Mouse (Mus musculus) midbrain, embryonic 11.5 days (tissue): ENCODE data around the gene Brip1. TPM values are rescaled to one million over a fixed set of nuclear protein-coding genes. Genes with fewer than 3 reads are reported as not detected.
A peak's percentile ranks its signal among the peaks of the same experiment; 100 is the strongest.

ENCODE experiments used
- ATAC-seq: fragments of 200-750 bp; cut with Nextera tagmentation; 2 replicates; pipeline ENCODE4 v1.8.0; 2017; ENCODE audit warnings: moderate TSS enrichment, moderate library complexity; ENCODE audit not compliant: low FRiP score
- DNase-seq: peaks from one replicate; pipeline ENCODE4 v3.0.0; 2015; ENCODE audit warnings: low spot score; ENCODE audit errors: missing footprints
- H3K27ac ChIP-seq: fragments of 300-500 bp; sonication (generic); 2 replicates; pipeline ENCODE4 v1.5.1; 2014; ENCODE audit warnings: low read depth, low read length
- H3K27me3 ChIP-seq: fragments of 300-500 bp; sonication (generic); 2 replicates; pipeline ENCODE4 v1.6.1; 2014; ENCODE audit warnings: mild to moderate bottlenecking, low read length, moderate library complexity, mixed read lengths; ENCODE audit not compliant: control insufficient read depth, insufficient read depth
- H3K36me3 ChIP-seq: fragments of 300-500 bp; sonication (generic); 2 replicates; pipeline ENCODE4 v1.6.1; 2014; ENCODE audit warnings: mild to moderate bottlenecking, low read length, moderate library complexity, mixed read lengths; ENCODE audit not compliant: control insufficient read depth, insufficient read depth
- H3K4me1 ChIP-seq: fragments of 300-500 bp; sonication (generic); 2 replicates; pipeline ENCODE4 v1.6.1; 2014; ENCODE audit warnings: low read length; ENCODE audit not compliant: control insufficient read depth, insufficient read depth
- H3K4me2 ChIP-seq: fragments of 300-500 bp; sonication (generic); 2 replicates; pipeline ENCODE4 v1.6.1; 2014; ENCODE audit warnings: mild to moderate bottlenecking, moderate library complexity
- H3K4me3 ChIP-seq: fragments of 300-500 bp; sonication (generic); 2 replicates; pipeline ENCODE4 v1.5.1; 2014; ENCODE audit warnings: low read depth, low read length
- H3K9ac ChIP-seq: fragments of 300-500 bp; sonication (generic); 2 replicates; pipeline ENCODE4 v1.6.1; 2014; ENCODE audit warnings: low read length
- H3K9me3 ChIP-seq: fragments of 300-500 bp; sonication (generic); 2 replicates; pipeline ENCODE4 v1.6.1; 2016; ENCODE audit warnings: low read length; ENCODE audit not compliant: control insufficient read depth
- WGBS: fragments of 180-500 bp; shearing (Covaris S2); extraction: QIAGEN DNeasy Blood & Tissue Kit; methylation state at CpG from one replicate; pipeline ENCODE4 v1.1.7; 2014; 5-methylcytosine and 5-hydroxymethylcytosine counted together
- polyA plus RNA-seq: library from polyadenylated mRNA; unstranded; fragments of >200 nt; fragmentation: Nextera tagmentation; extraction: Ambion mirVana; gene quantifications from 2 replicates; pipeline ENCODE4 v1.2.1, GENCODE M21; 2014

The Brip1 gene
- polyA plus RNA-seq, 1 experiment from 2014 or later: 10.2 TPM

DNA sequence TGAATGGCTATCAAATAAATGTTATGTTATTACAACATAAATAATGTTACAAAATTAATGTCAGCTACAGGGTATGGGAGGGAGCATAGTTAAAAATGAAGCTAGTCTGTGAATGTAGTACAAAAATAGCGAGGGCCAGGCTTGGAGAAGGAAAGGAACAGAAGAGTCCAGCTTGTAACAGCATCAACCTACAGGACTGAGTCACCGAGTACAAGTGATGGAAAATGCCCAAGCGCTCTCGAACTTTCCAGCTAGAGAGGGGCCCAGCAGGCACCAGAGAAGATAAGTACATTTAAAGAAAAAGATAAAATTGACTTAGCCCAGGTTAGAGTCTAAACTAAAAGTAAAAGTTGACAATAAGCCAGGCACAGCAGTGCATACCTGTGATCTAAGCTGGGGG is 116.5 kb downstream of the Brip1 start:
- no peaks in the 10 kb centered on the region for H3K27me3 ChIP-seq
- H3K36me3 ChIP-seq: no peaks in the 10 kb centered on the region
- H3K9me3 ChIP-seq: no peaks in the 10 kb centered on the region
- no peak overlapping the region for H3K9ac ChIP-seq
- WGBS: 91% methylated on average over 4 of the region's 4 CpGs
- H3K4me3 ChIP-seq: no peak overlapping the region
- H3K27ac ChIP-seq: no peak overlapping the region
- H3K4me2 ChIP-seq: no peak overlapping the region
- no peaks in the 10 kb centered on the region for H3K4me1 ChIP-seq
- ATAC-seq (no peak), DNase-seq (no peak)

DNA sequence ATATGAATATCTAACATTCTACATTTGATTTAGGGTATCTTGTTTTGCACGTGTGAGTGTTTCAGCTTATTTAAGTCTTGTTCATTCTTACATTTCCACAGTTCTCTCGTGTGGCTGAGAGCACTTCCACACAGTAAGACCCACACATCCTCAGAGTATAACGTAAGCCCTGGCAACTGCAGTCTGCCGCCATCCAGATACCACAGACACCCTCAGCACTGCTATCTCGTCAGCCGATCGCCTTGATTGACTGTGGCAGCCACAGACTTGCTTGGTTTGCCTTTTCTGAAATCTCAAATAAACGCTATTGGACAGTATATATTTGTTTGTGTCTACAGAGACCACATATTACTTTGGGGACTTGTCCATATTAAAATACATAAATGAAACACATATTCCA is 123.0 kb downstream of the Brip1 start:
- Histone ChIP-seq H3K36me3 (no peaks in the 10 kb centered on the region), H3K4me3 (no peak overlapping the region), H3K27ac (no peak overlapping the region), H3K4me1 (no peaks in the 10 kb centered on the region), H3K27me3 (no peaks in the 10 kb centered on the region), H3K4me2 (no peak overlapping the region), H3K9me3 (no peaks in the 10 kb centered on the region), H3K9ac (no peak overlapping the region)
- 94% methylated on average over 8 of the region's 8 CpGs for WGBS
- no peak for ATAC-seq
- no peak for DNase-seq

DNA sequence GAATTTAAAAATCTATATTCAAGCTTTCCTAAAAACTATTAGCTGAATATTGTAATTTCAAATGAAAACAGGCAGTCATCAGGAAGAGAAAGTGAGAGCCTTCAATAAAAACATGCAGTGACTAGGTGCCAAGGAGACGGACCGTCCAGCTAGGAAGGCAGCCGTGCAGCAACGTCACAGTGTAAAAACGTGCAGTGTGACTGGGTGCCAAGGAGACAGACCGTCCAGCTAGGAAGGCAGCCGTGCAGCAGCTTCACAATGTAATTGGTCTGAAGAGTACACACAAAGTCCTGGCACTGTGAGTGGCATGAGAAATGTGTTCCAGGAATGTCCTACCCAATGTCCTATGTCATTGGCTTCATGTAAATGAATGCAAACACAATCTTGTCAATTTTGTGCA is 124.0 kb downstream of the Brip1 start:
- Histone ChIP-seq H3K4me3 (no peak overlapping the region), H3K9ac (no peak overlapping the region), H3K4me2 (no peak overlapping the region), H3K36me3 (no peaks in the 10 kb centered on the region), H3K27ac (no peak overlapping the region), H3K9me3 (no peaks in the 10 kb centered on the region), H3K27me3 (no peaks in the 10 kb centered on the region), H3K4me1 (no peaks in the 10 kb centered on the region)
- no peak for ATAC-seq
- DNase-seq: no peak
- 92% methylated on average over 7 of the region's 7 CpGs for WGBS

DNA sequence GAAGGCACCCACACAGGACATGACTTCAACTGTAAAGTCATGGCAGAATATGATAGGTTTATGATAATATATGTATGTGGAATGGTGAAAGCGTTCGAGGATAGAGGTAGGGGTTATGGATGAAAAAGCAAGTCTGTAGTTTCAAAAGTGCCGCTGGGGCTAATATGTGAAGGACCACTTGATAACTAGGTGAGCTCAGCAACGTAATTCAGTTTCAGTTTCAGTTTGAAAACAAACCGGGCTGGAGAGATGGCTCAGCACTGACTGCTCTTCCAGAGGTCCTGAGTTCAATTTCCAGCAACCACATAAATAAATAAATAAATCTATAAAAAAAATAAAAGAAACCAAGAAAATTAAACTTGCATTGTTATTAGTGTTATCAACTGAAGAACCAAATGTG is 124.6 kb downstream of the Brip1 start:
- 94% methylated on average over 5 of the region's 5 CpGs for WGBS
- DNase-seq: no peak
- Histone ChIP-seq H3K27me3 (no peaks in the 10 kb centered on the region), H3K27ac (no peak overlapping the region), H3K4me2 (no peak overlapping the region), H3K4me1 (no peaks in the 10 kb centered on the region), H3K36me3 (no peaks in the 10 kb centered on the region), H3K9me3 (no peaks in the 10 kb centered on the region), H3K9ac (no peak overlapping the region), H3K4me3 (no peak overlapping the region)
- ATAC-seq: no peak

DNA sequence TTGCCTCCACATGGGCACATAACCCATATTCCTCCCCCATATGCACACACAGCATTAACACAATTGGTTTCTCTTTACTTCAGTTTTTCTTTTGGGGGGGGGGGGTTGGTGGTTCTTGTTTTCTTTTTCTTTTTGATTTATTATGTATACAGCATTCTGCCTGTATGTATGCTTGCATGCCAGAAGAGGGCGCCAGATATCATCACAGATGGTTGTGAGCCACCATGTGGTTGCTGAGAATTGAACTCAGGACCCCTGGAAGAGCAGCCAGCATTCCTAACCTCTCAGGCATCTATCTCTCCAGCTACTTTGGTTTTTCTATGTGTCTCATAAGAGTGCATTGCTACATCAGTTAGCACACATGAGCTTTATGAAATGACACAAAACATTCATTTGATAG is 125.6 kb downstream of the Brip1 start:
- H3K36me3 ChIP-seq: no peaks in the 10 kb centered on the region
- no peak overlapping the region for H3K27ac ChIP-seq
- H3K4me2 ChIP-seq: no peak overlapping the region
- no peaks in the 10 kb centered on the region for H3K27me3 ChIP-seq
- no peak for DNase-seq
- 72% methylated on average over 1 of the region's 1 CpGs for WGBS
- H3K4me1 ChIP-seq: no peaks in the 10 kb centered on the region
- no peaks in the 10 kb centered on the region for H3K9me3 ChIP-seq
- no peak overlapping the region for H3K4me3 ChIP-seq
- H3K9ac ChIP-seq: no peak overlapping the region
- ATAC-seq: no peak

DNA sequence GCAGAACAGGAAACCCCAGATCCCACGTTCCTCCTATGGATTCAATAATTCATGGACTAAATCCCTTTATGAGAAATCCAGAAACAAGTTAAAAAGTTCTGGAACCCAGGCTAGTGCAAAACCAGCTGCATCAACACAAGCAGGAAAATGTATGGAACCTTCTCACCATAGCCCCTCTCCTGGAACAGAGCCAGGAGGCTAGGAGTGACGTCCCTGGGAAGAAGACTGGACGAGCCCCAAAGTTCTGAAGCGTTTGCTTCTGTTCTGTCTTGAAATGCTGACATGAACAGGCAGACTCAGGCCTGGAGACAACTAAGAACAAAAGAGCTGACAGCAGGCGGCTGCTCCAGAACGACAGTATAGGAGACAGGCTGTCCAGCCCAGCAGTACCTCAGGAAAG is 132.3 kb downstream of the Brip1 start:
- Histone ChIP-seq H3K27me3 (no peaks in the 10 kb centered on the region), H3K9me3 (no peaks in the 10 kb centered on the region), H3K4me2 (no peak overlapping the region), H3K9ac (no peak overlapping the region), H3K36me3 (no peaks in the 10 kb centered on the region), H3K4me3 (no peak overlapping the region), H3K4me1 (no peaks in the 10 kb centered on the region), H3K27ac (no peak overlapping the region)
- WGBS: 74% methylated on average over 6 of the region's 6 CpGs
- DNase-seq (no peak), ATAC-seq (no peak)

GRCm38 (mm10) chr11:86067154-86067553 is 133.8 kb downstream of the Brip1 start:
- no peak overlapping the region for H3K4me3 ChIP-seq
- ATAC-seq: no peak
- H3K36me3 ChIP-seq: no peaks in the 10 kb centered on the region
- DNase-seq: peak; percentile 77
- no peaks in the 10 kb centered on the region for H3K4me1 ChIP-seq
- no peaks in the 10 kb centered on the region for H3K9me3 ChIP-seq
- WGBS: 72% methylated on average over 8 of the region's 8 CpGs
- H3K27ac ChIP-seq: no peak overlapping the region
- H3K27me3 ChIP-seq: no peaks in the 10 kb centered on the region
- H3K4me2 ChIP-seq: no peak overlapping the region
- H3K9ac ChIP-seq: no peak overlapping the region

DNA sequence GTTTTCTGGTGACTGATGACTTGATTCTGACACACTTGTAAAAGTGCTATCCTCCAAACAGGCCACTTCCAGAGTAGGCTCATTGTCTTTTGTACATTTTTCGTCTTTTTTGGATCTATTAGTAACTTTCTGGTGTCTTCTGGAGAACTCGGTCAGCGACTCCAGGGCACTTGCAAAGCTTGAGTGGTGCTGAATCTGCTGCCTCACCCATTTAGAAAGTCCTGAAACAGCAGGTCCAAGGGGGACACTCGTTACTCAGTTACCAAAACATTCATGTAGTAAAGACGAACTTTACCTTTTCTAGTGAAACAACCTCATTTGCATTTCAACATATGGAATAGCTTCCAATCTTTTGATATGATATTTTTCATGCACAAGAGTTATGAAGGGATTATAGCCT is 136.1 kb downstream of the Brip1 start:
- no peak for ATAC-seq

GRCm38 (mm10) chr11:86061243-86061642 is 139.8 kb downstream of the Brip1 start:
- no peak for ATAC-seq

More for the DNA sequence above, 136.1 kb downstream of the Brip1 start:
- H3K36me3 ChIP-seq: no peaks in the 10 kb centered on the region
- DNase-seq: peak; percentile 44
- H3K27me3 ChIP-seq: no peaks in the 10 kb centered on the region
- no peak overlapping the region for H3K4me2 ChIP-seq
- H3K4me3 ChIP-seq: no peak overlapping the region
- no peak overlapping the region for H3K27ac ChIP-seq
- H3K4me1 ChIP-seq: no peaks in the 10 kb centered on the region
- no peak overlapping the region for H3K9ac ChIP-seq
- 89% methylated on average over 5 of the region's 5 CpGs for WGBS
- no peaks in the 10 kb centered on the region for H3K9me3 ChIP-seq

DNA sequence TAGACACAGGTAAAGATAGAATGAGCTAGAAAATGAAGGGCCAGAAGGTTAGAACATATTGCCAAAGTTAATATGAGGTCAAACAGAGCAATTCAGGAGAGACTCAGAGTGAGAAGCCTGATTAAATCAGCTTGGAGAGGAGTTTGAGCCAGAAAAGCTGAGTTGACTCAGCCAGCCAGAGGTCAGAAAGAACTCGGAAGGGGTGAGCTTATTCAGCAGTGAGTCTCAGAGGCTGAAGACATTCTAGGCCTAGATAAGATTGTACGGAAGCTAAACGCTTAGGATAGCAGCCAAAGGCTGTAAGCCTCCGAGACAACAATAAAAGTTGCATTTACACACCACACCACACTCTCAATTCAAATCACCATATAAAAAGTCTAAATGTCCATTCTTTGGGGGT is 141.9 kb downstream of the Brip1 start:
- Histone ChIP-seq H3K27ac (no peak overlapping the region), H3K4me1 (no peaks in the 10 kb centered on the region), H3K4me2 (no peak overlapping the region), H3K9me3 (no peaks in the 10 kb centered on the region), H3K36me3 (no peaks in the 10 kb centered on the region), H3K27me3 (no peaks in the 10 kb centered on the region), H3K9ac (no peak overlapping the region), H3K4me3 (no peak overlapping the region)
- DNase-seq (no peak), ATAC-seq (no peak)
- 79% methylated on average over 4 of the region's 4 CpGs for WGBS

More at GRCm38 (mm10) chr11:86061243-86061642, 139.8 kb downstream of the Brip1 start:
- WGBS: 67% methylated on average over 8 of the region's 8 CpGs
- Histone ChIP-seq H3K27me3 (no peaks in the 10 kb centered on the region), H3K4me2 (no peak overlapping the region), H3K9me3 (no peaks in the 10 kb centered on the region), H3K4me1 (no peaks in the 10 kb centered on the region), H3K27ac (no peak overlapping the region), H3K4me3 (no peak overlapping the region), H3K9ac (no peak overlapping the region), H3K36me3 (no peaks in the 10 kb centered on the region)
- peak; percentile 19 for DNase-seq
